Mouse (Mus musculus) R1 (cell line): ENCODE results near the gene Fyco1.
A peak's percentile ranks its signal among the peaks of the same experiment; 100 is the strongest.
"Not testable (repeated sequence)": the region's sequence is repeated elsewhere in the genome, so short reads cannot be mapped to it uniquely, and the experiment has no call there.

ENCODE experiments used
- DNase-seq: peaks from one replicate; pipeline ENCODE4 v3.0.0-alpha.2; 2018; ENCODE audit warnings: low read depth, low spot score

The Fyco1 gene

DNA sequence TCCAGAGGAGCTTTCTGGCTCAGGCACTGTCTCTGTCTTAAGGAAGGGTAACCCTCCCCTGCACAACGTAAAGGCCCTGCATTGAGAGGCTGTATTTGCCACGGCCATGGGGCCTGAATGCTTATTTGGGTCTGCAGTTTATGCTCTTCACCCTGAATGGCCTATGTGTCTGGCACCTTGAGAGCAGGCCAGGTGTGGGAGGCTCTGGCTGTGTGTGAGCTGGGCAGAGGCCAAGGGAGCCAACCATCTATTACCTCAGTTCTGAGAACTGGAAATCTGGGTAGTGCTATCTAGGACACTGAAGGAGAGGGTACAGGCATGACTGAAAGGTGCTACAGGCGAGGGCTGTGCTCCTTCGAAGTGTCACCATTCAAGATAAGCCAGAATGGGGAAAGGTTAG is 36.9 kb downstream of the Fyco1 start:
- DNase-seq: no peak

DNA sequence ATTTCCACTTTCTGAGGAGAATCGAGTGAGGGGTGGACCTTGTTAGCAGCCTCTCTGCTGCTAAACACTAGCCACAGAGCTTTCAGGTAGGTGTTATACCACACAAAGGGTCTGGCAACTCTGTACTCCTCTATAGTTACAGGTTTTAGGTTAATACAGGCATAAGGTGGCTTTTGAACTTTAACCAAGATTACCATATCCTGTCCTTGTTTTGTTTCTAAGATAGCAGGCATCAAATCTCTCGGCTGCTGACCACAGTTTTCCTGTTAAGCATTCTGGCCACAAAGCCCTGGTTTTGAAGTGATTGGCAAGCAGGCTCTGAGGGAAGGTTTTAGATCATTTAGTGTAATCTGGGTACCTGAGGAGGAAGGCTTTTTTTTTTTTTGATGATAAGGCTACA is 37.4 kb downstream of the Fyco1 start:
- DNase-seq: no peak

DNA sequence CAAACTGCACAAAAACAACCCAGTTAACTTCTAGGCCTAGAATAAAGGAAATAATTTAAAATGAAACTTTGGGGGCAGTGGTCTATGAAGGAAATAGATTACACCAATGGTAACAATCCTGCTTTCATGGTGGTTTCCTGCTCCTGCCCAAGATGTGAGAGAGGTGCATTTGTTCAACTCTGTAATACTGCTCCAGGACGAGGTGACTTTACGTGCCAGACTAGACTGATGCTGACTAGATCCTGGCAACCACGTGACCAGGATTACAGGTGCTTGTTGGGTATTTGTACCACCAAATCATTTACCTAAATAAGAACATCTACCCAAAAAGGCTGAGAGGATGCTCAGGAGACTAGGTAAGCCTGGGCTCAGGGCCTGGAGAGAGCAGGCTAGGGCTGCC is 39.9 kb downstream of the Fyco1 start:
- DNase-seq: no peak

DNA sequence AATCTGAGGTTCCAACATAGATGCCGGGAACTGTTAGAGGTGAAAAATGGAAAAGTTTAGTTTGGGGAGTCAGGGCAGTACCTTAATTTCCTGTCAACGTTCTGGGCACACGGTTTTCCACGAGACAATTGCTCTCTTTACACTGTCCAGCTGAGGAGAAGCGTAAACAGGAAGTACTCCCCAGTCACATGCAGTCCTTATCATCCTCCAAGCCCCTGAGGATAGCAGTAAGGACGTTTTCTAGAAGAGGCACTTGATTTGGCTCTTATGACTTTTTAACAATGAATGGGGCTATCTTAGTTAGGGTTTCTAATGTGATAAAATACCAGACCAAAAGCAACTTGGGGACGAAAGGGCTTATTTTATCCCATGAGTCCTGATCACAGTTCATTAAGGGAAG is 43.1 kb downstream of the Fyco1 start:
- no peak for DNase-seq

DNA sequence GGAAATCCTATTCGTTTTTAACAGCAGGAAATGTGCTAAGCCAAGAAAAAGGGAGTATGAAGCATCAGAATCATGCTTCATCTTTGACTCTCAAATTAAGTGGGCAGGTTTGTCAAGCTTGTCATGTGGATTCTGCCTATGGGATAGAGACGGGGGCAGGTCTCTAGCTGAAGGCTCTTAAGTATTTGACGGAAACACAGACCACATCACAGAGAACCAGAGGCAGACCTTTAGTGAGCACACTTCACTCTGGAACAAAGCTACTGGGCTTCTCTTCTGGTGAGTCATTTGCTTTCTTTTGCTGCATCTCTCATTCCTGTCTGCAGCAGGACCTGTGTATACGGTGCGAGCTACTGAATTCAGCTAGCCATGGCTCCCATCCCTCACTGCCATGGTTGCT is 45.4 kb downstream of the Fyco1 start, which contains the start of gene Cxcr6:
TSS of gene Cxcr6 (plus strand) at position 209 of the 400 bp plus-strand sequence.
- DNase-seq: no peak

DNA sequence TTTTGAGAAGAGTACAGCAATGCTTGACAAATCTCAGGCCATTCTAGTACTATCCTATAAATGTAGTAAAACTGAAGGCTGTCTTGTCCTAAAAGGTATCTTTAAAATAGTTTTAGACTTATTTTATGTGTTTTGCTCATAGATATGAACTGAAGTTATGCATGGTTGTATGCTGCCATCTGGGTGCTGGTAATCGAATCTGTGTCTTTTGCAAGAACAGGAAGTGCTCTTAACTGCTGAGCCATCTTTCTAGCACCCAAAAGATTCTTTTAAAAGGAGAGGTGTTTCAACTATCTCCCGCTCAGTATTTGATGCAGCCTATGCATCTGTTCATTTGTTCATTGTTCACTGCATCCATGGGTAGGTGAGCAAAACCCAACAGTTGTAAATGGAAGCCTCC is 46.5 kb downstream of the Fyco1 start:
- no peak for DNase-seq

DNA sequence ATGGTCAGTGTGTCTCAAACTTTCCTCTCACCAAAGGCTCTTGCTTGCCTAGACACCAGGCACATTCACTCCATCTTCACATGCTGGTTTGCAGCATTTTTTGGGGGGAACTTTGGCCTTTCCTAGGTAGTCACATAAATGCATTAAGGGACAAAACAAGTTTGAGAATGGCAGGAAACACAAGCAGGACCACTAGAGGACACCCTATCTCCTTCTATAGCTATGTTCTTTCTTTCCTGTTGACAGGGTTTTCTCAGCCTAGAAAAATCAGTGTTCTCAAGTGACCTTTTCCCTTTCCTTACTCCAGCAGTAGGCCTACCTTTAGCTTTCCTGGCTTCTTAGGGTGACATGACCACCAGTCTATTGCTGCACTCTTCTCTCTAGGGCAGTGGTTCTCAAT is 48.8 kb downstream of the Fyco1 start:
- no peak for DNase-seq

DNA sequence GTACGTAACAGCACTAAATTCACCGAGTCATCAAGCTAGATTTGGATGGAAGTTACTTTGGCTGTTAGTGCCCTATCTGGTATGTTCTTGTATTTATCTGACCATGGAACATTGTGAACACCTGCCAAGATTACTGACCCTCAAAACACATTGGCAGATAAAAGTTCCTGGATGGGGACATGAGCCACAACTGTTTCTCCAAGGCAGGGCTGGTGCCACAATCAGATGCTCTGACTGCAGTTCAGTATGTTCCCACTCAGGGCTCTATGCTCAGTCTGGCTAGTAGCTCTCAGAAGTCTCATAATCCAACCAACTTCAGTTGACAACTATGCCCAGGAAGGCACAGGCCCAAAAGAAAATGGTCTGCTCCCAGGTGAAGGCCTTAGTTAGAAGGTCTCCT is 49.3 kb downstream of the Fyco1 start:
- DNase-seq: no peak

DNA sequence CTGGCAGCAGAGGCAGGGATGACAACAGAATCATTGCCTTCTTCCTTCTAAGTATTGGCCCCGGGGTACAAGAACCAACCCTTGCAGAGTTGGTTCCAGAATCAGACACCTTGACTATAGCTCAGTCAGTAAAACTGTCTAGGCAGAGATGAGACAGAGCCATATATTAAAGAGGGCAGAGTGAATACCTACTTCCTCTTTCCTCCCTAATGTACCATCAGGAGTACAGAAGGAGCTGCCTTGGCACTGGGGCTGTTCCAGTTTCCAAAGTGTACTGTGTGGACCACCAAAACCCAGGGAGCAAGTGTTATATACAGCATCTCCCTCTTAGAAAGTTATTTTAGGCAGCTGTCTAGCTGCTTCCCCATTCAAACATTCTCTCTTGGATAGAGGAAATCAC is 50.2 kb downstream of the Fyco1 start:
- no peak for DNase-seq

DNA sequence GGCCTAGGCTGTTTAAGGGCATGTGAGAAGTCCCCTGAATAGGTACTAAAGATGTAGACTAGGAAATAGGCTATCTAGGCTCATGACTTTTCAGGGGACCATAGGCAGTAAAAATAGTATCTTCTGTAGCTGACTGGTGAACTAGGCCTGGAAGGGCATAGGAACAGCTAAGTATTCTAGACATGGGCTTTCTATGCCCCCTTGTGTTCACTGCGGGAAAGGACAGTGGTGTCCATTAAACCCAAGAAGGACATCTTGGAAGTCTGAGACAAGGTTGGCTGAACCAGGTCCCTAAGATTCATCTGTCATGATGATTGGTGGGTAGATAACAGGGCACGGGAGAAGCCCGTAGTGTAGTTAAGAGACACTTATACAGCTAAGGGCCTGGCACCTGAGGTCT is 55.5 kb downstream of the Fyco1 start:
- peak; percentile 21 for DNase-seq

DNA sequence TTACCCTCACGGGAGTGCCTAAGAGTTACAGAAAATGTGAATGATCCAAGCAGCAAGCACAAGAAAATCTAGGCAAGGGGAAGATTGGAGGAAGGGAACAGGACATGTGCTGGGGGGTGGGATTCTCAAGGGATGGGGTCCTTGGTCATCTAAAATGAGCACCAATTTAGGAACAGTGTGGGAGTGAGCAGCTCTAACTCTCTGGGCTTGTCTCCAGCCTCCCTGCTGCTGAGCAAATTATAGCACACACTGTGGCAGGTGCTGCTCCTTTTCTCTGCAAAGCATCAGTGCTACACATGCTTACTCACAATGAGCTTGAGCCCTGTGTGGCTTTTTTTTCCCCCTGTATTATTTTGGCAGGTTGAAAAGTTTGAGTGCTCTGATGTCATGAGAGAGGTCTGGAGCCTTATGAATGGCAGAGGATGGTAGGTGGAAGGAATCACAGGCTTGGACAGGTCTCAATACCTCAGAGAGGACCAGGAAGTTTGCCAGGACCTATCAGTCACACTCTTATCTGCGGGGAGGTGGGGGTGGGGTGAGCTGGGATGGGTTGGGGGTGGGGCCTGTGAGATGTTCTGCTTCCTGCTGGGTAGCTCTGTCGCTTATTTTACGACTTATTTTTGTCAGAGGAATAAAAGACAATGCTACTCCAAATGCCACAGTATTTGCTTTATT is 62.7 kb downstream of the Fyco1 start:
- no peak for DNase-seq

DNA sequence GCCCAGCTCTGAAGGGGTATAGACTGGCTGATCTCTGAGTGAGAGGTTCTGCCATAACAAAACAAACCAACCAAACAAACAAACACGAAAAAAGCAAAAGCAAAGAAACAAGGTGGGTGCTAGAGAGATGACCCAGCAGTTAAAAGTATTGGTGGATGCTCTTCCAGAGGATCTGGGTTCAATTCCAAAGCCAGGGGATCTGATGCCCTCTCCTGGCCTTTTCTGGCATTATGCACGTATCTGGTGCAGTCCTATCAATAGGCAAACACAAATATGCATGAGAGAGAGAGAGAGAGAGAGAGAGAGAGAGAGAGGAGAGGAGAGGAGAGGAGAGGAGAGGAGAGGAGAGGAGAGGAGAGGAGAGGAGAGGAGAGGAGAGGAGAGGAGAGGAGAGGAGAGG is 78.4 kb downstream of the Fyco1 start:
- peak; percentile 19 for DNase-seq

DNA sequence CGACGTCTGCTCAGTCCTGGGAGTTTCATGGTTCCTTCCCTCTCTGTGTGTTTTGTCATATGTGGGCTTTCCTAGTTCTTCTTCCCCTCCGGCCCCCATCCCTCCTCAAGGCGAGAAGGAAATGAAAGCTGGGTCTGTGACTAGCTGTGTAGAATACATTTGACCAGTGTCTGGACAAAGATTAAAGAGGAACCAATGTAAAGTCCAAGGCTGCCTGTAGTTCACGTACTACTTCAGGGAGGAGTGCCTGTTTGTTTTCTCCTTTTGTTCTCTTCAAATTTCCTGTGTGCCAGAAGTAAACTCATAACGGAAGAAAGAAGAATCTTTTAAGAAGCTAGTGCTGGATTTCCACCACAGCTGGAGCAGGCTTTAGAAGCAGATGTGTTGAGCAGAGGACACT is 82.2 kb downstream of the Fyco1 start:
- DNase-seq: no peak

DNA sequence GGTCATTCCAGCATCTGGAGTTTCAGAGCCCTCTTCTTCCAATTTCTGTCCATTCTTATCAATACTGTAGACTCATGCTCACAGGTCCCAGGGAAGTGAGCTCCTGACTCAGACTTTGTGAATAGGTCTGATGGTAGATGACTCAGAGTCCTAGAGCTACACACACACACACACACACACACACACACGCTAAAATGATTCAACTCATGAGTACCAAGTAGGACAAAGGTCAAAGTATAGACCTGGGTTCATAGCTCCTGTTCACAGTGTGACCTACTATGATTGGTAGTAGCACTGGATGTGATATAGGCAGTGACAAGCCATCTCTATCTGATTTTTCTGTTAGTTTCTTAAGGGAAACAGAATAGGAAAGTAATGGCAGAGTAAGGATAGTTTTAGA is 83.3 kb downstream of the Fyco1 start:
- DNase-seq: no peak

DNA sequence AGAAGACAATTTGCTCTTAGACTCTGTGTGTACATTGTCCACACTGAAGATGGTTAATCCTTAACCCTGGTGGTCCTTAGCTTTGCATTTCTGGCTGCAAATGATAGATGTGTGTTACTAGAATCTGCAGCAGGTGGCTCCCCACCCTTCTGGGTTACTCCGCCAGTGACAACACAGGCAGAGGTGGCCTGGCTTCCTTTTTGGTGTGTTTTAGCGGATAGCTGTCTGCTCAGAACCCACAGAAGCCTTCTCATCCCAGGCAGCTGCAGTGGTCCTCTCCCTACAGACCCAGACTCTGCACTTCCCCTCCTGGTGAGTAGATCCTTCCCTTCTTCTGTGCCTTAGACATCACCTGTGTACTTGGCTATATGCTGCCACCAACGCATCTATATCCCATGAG is 84.7 kb downstream of the Fyco1 start:
- DNase-seq: no peak

DNA sequence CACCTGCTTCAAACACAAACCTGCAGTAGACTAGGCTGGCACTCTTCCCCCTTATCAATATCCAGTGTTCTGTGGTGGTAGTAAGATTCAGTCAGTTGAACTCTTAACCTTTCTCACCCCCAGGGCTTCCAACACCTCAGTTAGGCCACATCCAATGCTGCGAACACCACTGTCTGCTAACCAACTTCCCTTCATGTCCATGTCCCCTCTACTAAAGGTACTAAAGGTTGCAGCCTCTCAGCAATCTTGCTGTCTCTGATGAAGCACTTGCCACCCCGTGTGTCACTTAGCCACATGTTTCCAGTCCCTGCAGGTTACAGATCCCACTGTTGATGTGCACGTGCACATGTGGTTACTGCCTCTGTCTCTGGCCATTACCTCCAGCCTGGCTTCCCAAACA is 87.9 kb downstream of the Fyco1 start:
- no peak for DNase-seq

DNA sequence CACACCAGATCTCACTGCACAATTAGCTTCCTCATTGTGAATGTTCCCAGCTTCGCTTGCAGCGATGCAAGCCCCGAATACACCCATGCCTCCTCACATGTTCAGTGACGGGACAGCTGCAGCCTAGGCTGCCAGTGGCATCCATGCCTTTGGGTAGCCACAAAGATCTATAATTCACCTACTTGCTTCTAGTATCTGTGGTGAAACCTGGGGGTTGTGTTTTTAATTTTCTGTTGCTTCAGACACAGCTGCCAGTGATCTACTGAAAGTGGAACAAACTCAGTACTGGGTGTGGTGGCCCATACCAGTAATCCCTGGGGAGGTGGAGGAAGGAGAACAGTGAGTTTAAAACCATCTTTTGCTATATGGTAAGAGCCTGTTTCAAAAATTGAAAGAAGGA is 88.8 kb downstream of the Fyco1 start:
- DNase-seq: no peak

DNA sequence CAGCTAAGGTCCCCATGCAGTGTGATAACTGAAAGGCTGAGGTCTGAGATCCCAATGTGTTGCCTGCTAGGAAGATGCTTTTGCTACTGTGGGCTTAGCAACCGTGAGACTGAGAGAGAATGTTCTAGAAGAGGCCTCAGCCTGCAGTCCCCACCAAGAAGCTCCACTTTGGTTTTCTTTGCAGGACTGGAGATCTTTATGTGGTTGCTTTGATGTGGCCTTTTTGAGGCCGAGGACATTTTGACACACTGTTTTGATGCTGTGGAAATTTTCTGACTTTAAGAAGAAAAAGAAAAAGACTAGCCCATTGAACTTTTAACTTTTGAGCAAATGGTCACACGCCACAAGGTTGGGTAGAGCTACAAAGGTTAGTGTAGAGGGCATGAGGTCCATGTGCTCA is 90.9 kb downstream of the Fyco1 start:
- no peak for DNase-seq

DNA sequence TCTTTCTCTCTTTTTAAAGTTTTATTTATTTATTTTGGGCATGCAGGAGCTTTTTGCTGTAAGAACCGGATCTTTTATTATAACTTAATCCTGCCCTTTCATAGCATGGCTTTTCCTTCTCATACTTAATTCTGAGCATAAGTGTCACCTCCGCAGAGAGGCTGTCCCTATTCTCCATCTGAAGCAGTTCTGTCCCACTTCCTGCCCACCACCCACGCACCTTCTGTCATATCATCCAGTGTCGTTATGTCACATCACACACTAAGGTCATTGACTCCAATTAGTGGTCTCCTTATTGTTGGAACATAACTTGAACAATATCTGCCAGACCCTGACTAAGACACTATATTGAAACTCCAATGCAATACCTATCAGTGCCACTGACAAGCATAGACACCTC is 93.1 kb downstream of the Fyco1 start:
- no peak for DNase-seq

DNA sequence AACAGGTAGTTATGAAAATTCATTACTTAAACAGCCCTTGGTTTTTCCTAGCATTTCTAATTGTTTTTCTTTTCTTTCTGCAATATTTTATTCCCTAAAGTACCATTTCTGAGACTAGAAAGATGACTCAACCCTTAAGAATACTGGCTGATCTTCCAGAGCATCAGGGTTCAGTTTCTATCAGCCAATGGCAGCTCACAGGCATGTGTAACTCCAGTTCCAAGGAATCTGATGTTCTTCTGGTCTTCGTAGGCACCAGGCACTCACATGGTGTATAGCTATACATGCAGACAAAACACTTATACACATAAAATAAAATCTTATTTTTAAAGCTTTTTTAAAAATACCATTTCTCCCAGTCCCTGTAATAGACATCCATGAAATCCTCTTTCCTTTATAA is 93.5 kb downstream of the Fyco1 start:
- DNase-seq: no peak

DNA sequence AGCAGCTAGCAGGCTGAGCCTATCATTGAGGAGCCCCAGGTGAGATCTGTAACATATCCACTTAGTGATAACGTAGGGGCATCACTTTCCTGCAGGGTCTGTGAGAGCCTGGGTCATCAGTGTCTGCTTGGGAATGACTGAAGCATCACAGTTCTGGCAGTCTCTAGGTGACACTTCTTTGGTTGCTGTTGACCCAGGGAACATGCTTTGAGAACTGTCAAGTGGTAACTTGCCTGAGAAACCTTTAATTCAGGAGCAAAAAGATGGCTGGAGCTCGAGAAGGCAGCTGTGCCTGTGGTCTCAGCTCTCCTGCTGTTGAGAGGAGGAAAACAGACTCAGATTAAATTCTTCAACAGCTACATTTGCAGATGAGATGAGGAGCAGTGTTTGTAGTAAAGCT is 94.4 kb downstream of the Fyco1 start:
- DNase-seq: no peak

DNA sequence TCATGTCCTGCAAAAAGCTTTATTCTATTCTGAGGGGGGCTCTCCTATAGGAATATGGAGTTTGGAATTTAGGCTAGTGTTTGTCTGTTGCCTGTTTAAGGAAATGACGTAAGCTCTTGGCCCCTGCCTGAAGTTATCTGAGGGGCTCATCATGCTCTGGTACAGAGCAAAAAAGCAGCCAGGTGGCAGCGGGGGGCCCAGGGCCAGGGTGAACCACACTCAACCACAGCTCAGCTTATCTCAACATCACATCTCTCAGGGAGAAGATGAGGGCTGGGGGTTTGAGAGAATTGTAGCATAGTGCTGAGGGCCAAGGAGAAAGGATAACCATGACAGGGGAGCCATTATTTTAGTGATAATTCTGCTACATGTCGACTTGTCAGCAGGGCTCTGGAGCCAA is 94.9 kb downstream of the Fyco1 start:
- DNase-seq: no peak

DNA sequence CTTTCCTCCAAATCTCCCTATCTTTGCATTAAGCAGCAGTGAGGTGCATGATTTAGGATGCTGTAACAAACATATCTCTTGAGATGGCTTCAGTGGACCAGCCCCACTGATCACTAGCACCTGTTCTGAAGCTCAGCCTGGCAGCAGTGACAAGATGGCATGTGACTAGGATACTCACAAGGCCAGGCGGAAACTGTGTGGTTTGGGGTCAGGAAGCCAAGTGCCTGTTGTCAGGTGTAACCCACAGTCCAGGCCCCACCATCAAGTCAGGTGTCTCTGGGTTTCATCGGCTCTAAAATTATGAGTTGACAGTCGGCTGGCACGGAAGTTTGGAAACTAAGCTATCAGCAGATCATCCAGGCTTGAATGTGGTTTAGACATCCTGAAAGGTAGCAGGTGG is 97.4 kb downstream of the Fyco1 start:
- no peak for DNase-seq

DNA sequence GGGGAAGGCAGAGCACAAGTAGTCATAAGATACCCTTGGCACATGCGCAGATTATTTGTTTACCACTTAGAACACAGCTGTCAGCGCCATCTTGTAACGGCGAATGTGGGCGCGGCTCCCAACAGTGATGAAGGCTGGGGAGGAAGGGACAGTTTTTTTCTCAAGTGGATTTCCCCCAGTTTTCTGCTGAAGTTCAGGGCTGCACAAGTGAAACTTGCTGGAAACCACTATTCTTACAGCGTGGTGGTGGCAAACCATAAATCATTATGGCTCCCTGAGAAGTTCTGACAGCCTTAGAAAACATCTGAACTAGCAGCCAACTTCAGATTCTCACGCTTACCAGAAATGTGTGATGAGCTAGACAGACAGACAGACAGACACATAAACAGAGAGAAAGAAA is 102.0 kb downstream of the Fyco1 start:
- DNase-seq: not testable (repeated sequence)
